Mouse (Mus musculus): ENCODE data around the gene Atp6v0d1. TPM values are rescaled to one million over a fixed set of nuclear protein-coding genes. Genes with fewer than 3 reads are reported as not detected.
"Not testable (repeated sequence)": the region's sequence is repeated elsewhere in the genome, so short reads cannot be mapped to it uniquely, and the experiment has no call there.

Atp6v0d1 gene
- polyA plus RNA-seq, 1 experiment from 2014 or later: 193 TPM

DNA sequence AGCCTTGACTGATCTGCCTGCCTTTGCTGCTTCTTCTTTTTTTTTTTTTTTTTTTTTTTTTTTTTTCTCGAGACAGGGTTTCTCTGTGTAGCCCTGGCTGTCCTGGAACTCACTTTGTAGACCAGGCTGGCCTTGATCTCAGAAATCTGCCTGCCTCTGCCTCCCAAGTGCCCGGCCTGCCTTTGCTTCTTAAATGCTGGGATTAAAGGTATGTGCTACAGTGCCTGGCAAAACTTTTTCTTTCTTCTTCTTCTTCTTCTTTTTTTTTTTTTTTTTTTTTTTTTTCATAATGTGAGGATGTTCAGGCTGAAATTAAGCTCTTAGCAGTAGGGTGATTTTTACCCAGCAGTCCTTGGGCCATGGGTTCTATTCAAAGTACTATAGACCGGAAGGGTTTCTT, 36.7 kb upstream of the Atp6v0d1 start:
- ATAC-seq (replicated peaks): not testable (repeated sequence)

DNA sequence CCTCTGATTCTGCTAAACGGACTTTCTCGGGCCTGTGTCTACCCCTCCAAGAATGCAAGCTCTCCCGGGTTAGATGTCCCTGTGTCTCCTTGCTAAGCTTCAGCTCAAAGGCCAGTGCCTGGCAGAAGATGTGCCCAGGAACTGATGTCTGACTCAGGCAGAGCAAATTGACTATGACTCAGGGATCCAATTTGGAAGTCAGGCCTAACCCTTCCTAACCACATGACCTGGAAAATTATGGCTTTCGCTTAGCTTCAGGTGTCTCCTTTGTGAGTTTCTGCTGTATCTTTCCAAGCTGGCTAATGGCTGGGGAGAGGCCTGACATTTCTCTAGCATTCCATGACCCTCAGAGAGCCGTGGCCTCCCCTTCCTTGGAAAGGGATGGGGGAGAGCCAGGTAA, 35.5 kb upstream of the Atp6v0d1 start:
- no peaks in the 10 kb centered on the region for H3K36me3 ChIP-seq
- H3K27me3 ChIP-seq: no peaks in the 10 kb centered on the region
- no peaks in the 10 kb centered on the region for H3K9me3 ChIP-seq
- H3K27ac ChIP-seq (replicated peaks): no peak overlapping the region
- H3K9ac ChIP-seq (replicated peaks): no peak overlapping the region
- WGBS: 73% methylated on average over 5 of the region's 5 CpGs
- H3K4me3 ChIP-seq: no peak overlapping the region
- ATAC-seq (replicated peaks): no peak
- peaks cover 12% of the 10 kb centered on the region for H3K4me1 ChIP-seq
- H3K4me2 ChIP-seq (replicated peaks): no peak overlapping the region

More for the DNA sequence above, 36.7 kb upstream of the Atp6v0d1 start:
- not testable (repeated sequence) for H3K27ac ChIP-seq (replicated peaks); H3K27me3 ChIP-seq; H3K9me3 ChIP-seq; H3K4me3 ChIP-seq; H3K36me3 ChIP-seq; H3K9ac ChIP-seq (replicated peaks); H3K4me2 ChIP-seq (replicated peaks)
- H3K4me1 ChIP-seq: peaks cover 25% of the 10 kb centered on the region
- 65% methylated on average over 3 of the region's 3 CpGs for WGBS

DNA sequence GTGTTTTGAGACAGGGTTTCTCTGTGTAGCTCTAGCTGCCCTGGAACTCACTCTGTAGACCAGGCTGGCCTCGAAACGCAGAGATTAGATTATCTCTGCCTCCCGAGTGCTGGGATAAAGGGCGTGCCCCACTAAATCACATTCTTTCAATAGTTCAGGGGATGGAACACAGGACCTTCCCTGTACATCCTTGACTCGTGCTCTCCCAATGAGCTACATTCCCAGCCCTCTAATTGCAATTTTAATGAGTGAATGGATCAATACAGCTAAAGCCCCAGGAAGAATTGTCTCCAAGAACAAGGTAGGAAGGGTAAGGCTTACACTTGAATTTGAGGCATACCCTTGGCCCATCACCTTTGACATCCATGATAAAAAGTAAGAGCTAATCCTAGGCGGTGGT, 32.9 kb upstream of the Atp6v0d1 start:
- Histone ChIP-seq H3K4me1 (peaks cover 3% of the 10 kb centered on the region; the same call in 1 of the 2 replicates), H3K4me2 (replicated peaks) (no peak overlapping the region), H3K9ac (replicated peaks) (no peak overlapping the region), H3K36me3 (no peaks in the 10 kb centered on the region), H3K27ac (replicated peaks) (no peak overlapping the region), H3K27me3 (no peaks in the 10 kb centered on the region), H3K4me3 (no peak overlapping the region), H3K9me3 (no peaks in the 10 kb centered on the region)
- no peak for ATAC-seq (replicated peaks)
- WGBS: 82% methylated on average over 6 of the region's 6 CpGs

DNA sequence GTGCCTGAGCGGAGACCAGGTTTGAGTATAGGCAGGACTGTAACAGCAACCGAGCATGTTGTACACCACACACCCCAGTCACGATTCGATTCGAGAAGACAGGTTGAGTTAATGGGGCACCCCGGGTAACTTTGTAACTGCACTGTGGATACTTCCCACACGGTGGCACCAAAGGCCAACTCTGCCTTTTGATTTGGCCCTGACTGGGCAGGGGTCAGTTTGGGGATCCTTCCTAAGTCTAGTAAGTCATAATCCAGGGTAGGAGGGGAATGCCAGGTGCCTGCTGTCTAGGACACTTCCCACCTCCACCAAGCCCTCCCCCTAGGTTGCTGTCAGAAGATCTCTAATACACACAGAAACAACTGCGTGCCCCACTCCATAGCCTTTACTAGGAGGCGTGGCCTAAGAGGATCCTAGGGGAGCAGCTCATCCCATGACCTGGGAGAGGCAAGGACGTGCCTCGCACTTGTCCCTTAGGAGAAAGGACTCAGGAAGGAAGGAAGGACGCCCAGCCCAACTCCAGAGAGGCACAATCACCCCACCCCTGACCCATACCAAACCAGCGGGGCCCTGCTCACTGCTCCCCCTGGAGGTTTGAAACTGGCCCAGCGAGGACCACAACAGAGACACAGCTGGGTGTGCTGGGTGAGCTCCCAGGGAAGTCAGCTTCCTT, 30.7 kb upstream of the Atp6v0d1 start:
- Histone ChIP-seq H3K27me3 (no peaks in the 10 kb centered on the region), H3K4me1 (peaks cover 5% of the 10 kb centered on the region; the same call in 1 of the 2 replicates), H3K4me3 (no peak overlapping the region), H3K27ac (replicated peaks) (no peak overlapping the region), H3K4me2 (replicated peaks) (no peak overlapping the region; the same call in 1 of the 2 replicates), H3K9me3 (no peaks in the 10 kb centered on the region), H3K36me3 (no peaks in the 10 kb centered on the region), H3K9ac (replicated peaks) (no peak overlapping the region)
- 0 out of 2 replicates have a peak, but pooled peaks have one; percentile 29 for ATAC-seq (replicated peaks)
- 2% methylated on average over 14 of the region's 14 CpGs for WGBS

DNA sequence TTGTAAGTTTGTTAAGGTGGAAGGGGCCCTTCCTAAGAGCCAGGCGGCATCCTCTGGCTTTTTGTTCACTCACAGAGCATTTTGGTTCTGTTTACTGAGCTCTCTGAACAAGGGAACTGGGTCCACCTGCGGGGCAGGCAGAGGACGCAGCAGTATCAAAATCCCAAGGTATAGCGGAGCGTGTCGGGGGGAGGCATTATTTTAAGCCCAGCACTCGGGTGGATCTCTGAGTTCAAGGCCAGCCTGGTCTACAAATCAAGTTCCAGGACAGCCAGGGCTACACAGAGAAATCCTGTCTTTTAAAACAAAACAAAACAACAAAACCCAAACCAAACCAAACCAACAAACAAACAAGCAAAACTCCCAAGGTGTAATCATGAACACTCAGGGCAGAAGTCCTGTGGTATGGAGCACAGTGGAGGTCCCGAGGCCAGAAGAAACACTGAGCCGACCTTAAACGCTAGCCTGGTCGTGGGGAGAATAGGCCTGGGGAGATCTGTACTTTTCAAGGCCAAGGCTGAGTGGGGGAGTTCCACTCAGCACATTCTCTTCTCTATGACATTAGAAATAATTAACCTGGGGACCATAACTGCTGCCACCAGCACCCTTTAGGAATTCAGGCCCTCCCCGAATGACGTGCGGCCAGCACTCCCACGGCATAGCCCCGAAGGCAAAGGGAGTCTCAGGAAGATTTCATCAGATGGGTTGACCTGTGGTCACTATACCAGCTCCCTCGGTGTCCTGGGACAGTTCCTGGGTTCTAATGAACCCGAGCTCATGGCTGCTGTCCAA, 28.8 kb upstream of the Atp6v0d1 start:
- H3K27ac ChIP-seq (replicated peaks): no peak overlapping the region
- H3K4me2 ChIP-seq (replicated peaks): no peak overlapping the region
- H3K9me3 ChIP-seq: no peaks in the 10 kb centered on the region
- no peak overlapping the region for H3K4me3 ChIP-seq
- WGBS: 82% methylated on average over 18 of the region's 18 CpGs
- ATAC-seq (replicated peaks): no peak
- no peak overlapping the region for H3K9ac ChIP-seq (replicated peaks)
- H3K4me1 ChIP-seq: peaks cover 5% of the 10 kb centered on the region; the same call in 1 of the 2 replicates
- H3K36me3 ChIP-seq: no peaks in the 10 kb centered on the region
- H3K27me3 ChIP-seq: no peaks in the 10 kb centered on the region

DNA sequence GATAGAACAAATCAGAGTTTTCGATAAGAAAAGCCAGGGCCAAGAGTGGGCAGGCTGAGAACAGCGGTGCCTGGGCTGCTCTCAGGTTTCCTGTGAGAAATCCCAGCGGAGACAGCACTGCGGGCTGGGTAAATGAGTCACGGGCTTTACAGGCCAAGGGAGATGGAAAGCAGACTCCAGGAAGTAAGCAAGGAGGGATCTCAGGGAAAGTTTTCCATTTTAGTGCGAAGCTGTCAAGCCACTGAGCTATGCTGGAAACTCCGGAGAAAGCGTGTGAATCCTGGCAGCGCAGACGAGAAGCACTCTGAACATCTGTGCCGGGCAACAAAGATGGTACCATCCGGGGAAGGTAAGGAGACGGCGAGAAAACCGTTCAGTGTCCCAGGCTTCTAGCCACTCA, 28.0 kb upstream of the Atp6v0d1 start:
- Histone ChIP-seq H3K9ac (replicated peaks) (no peak overlapping the region), H3K9me3 (no peaks in the 10 kb centered on the region), H3K4me3 (no peak overlapping the region), H3K4me1 (peaks cover 5% of the 10 kb centered on the region; the same call in 1 of the 2 replicates), H3K27me3 (no peaks in the 10 kb centered on the region), H3K27ac (replicated peaks) (no peak overlapping the region), H3K36me3 (no peaks in the 10 kb centered on the region), H3K4me2 (replicated peaks) (no peak overlapping the region)
- WGBS: 26% methylated on average over 15 of the region's 15 CpGs
- no peak for ATAC-seq (replicated peaks)

DNA sequence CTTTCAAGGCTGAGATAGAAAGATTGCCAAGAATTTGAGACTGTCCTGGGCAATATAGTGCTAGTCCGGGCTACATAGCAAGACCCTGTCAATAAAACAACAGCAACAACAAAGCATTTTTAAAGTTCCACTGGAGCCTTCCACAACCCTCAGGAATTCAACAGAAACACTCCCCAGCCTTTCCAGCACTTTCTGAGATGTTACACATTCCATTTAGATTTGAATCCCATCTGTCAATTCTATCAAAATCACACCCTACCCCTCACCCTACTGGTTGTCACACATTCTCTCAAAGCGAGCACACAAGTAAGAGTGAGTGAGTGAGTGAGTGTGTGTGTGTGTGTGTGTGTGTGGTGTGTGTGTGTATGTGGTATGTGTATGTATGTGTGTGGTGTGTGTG, 26.6 kb upstream of the Atp6v0d1 start:
- Histone ChIP-seq H3K9ac (replicated peaks) (no peak overlapping the region), H3K9me3 (no peaks in the 10 kb centered on the region)

DNA sequence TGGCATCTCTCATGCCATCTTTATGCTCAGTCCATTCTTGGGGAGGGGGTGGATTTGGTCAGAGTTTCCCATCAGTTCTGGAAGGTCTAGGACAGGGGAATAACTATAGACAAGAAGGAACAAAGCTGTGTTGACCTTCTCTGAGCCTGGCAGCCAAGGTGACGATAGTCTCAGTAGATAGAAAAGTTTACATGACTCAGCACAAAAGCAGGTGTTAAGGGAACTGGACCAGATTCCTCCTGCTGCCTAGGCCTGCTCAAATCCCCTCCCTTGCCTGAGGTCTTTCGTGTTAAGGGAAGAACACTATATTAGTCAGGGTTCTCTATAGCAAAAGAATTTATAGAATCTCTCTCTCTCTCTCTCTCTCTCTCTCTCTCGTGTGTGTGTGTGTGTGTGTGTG, 13.9 kb upstream of the Atp6v0d1 start:
- no peaks in the 10 kb centered on the region for H3K4me1 ChIP-seq
- no peak for ATAC-seq (replicated peaks)
- H3K9ac ChIP-seq (replicated peaks): no peak overlapping the region
- no peak overlapping the region for H3K4me2 ChIP-seq (replicated peaks)
- no peak overlapping the region for H3K27ac ChIP-seq (replicated peaks)
- H3K27me3 ChIP-seq: no peaks in the 10 kb centered on the region
- no peaks in the 10 kb centered on the region for H3K36me3 ChIP-seq
- H3K4me3 ChIP-seq: no peak overlapping the region
- 75% methylated on average over 3 of the region's 3 CpGs for WGBS
- H3K9me3 ChIP-seq: no peaks in the 10 kb centered on the region

More for the DNA sequence above, 26.6 kb upstream of the Atp6v0d1 start:
- Histone ChIP-seq H3K27ac (replicated peaks) (no peak overlapping the region), H3K27me3 (no peaks in the 10 kb centered on the region), H3K36me3 (no peaks in the 10 kb centered on the region), H3K4me2 (replicated peaks) (no peak overlapping the region), H3K4me3 (no peak overlapping the region), H3K4me1 (peaks cover 5% of the 10 kb centered on the region; the same call in 1 of the 2 replicates)
- WGBS: 85% methylated on average over 2 of the region's 2 CpGs
- no peak for ATAC-seq (replicated peaks)

DNA sequence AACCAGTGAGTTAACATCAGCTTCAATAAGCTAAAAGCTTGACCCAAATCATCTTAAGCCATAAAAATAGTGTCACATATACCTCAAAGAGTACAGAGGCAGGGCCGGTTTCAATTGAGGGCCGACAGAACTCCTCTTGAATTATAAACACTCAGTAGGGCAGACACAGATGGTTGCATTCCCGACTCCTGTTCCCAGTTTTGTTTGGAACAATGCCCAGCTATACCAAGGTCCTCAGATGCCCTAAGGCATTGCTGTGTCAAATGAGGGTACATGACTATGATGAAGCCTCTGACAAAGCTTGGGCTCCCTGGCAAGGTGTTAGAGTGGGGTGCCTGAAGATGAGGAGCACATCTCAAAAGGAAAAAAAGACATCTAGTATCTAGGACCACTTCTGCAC, 9.7 kb upstream of the Atp6v0d1 start:
- Histone ChIP-seq H3K36me3 (no peaks in the 10 kb centered on the region), H3K4me1 (no peaks in the 10 kb centered on the region), H3K9me3 (no peaks in the 10 kb centered on the region), H3K4me2 (replicated peaks) (no peak overlapping the region), H3K27ac (replicated peaks) (no peak overlapping the region), H3K4me3 (no peak overlapping the region), H3K27me3 (no peaks in the 10 kb centered on the region), H3K9ac (replicated peaks) (no peak overlapping the region)
- 53% methylated on average over 3 of the region's 3 CpGs for WGBS
- no peak for ATAC-seq (replicated peaks)

DNA sequence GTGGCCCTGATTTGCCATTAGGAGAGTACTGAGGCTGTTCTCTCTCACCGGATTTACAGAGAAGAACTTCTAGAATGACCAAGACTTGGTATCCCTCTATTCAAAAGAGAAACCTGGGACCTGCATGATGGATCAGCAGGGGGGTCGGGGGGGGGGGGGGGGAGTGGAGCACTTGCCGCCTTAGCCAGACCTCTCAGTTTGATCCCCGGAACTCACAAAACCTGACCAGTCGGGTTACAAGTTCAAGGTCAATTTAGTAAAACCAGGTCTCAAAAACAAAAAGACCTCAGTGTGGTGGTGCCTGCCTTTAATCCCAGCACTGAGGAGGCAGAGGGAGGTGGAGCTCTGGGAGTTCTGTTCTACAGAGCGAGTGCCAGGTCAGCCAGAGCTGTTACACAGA, 8.9 kb upstream of the Atp6v0d1 start:
- Histone ChIP-seq H3K9ac (replicated peaks) (no peak overlapping the region), H3K4me2 (replicated peaks) (no peak overlapping the region), H3K27ac (replicated peaks) (no peak overlapping the region), H3K9me3 (no peaks in the 10 kb centered on the region), H3K4me1 (no peaks in the 10 kb centered on the region), H3K27me3 (no peaks in the 10 kb centered on the region), H3K4me3 (no peak overlapping the region), H3K36me3 (no peaks in the 10 kb centered on the region)
- no peak for ATAC-seq (replicated peaks)
- WGBS: 54% methylated on average over 6 of the region's 6 CpGs

DNA sequence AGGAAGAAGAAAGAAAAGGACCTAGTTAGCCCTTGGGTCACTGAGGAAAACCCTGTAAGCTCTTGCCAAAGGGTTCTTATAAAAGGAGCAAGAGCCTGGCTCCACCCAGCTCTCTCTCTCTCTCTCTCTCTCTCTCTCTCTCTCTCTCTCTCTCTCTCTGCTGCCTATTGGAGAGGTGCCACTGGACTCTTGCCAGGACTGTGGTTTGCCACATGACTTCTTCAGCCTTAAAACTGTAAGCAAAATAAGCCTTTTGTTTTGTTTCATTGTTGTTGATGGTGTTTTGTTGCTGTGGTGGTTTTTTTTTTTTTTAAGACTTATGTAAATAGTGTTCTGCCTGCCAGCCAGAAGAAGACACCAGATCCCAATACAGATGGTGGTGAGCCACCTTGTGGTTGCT, 7.6 kb upstream of the Atp6v0d1 start:
- ATAC-seq (replicated peaks): no peak
- Histone ChIP-seq H3K9me3 (no peaks in the 10 kb centered on the region), H3K4me2 (replicated peaks) (no peak overlapping the region), H3K4me3 (no peak overlapping the region), H3K4me1 (no peaks in the 10 kb centered on the region), H3K36me3 (no peaks in the 10 kb centered on the region), H3K27ac (replicated peaks) (no peak overlapping the region), H3K27me3 (no peaks in the 10 kb centered on the region), H3K9ac (replicated peaks) (no peak overlapping the region)

DNA sequence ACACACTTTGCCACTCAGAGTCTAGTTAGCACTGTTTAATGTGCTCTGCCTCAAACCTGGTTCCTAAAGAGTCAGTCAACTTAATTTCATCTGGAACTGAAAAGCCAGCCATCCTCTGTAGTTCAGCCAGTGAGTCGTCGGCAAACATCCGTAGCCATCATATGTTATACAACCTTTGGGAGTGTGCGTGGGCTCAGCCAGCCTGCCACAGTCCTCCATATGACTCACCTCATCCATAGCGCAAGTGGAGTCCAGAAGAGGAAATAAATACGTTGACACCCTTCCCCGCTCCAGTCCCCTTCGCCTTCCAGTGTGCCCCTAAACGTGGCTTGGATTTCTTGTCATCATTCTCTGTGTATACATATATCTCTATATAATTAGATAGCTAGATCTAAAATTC, 6.0 kb upstream of the Atp6v0d1 start:
- no peak overlapping the region for H3K4me2 ChIP-seq (replicated peaks)
- 93% methylated on average over 9 of the region's 9 CpGs for WGBS
- no peak overlapping the region for H3K27ac ChIP-seq (replicated peaks)
- H3K27me3 ChIP-seq: no peaks in the 10 kb centered on the region
- no peaks in the 10 kb centered on the region for H3K36me3 ChIP-seq
- no peak overlapping the region for H3K9ac ChIP-seq (replicated peaks)
- peaks cover 6% of the 10 kb centered on the region for H3K4me1 ChIP-seq
- ATAC-seq (replicated peaks): no peak
- H3K4me3 ChIP-seq: no peak overlapping the region
- H3K9me3 ChIP-seq: no peaks in the 10 kb centered on the region
